Comparison of ENCODE assay signal across 9 mouse cellular contexts in genomic region chr19:4175368-4175947, GRCm38 (mm10). TPM values are rescaled to one million over a fixed set of nuclear protein-coding genes. Genes with fewer than 3 reads are reported as not detected.
DNase-seq lines count a peak whose midpoint lies in the region; ATAC-seq and TF ChIP-seq lines count a peak whose summit lies in the region.
"Had no signal": no experiment of that assay in that cellular context is flagged by ENCODE, and none has a peak within 500 bp of the region (broad histone marks: within the 10 kb centered on the region; RNA-seq: fewer than 3 reads in every experiment).

Gene Carns1, minus strand, starts transcription at chr19:4175479.

- H3K4me3 ChIP-seq in hindbrain, embryonic 16.5 days (ENCODE audit: low read length) = no peak within 1 kb of the TSS
- H3K4me3 ChIP-seq in midbrain, embryonic 12.5 days = peak within 1 kb of the TSS; percentile 2

- DNase-seq in frontal cortex, adult 2 months (ENCODE audit: extremely low spot score in 1 of 2, low spot score in 1 of 2) = no peak
- DNase-seq in frontal cortex, postnatal 14 days (ENCODE audit: low spot score in 2 of 2) = no peak
- DNase-seq in Patski (ENCODE audit: low read depth, low spot score) = no peak
- DNase-seq in gastrocnemius, postnatal 14 days = peak; percentile 65
- no peak for DNase-seq in right cerebral cortex, postnatal 14 days

- no peak for TF ChIP-seq CTCF in Patski (IDR thresholded peaks at IDR 0.05)

- peak within 1 kb of the TSS; percentile 35; the same call in 1 of the 2 replicates for H3K9ac ChIP-seq in hindbrain, embryonic 16.5 days (ENCODE audit: low read depth, low read length)
- peak within 1 kb of the TSS; percentile 37 for H3K9ac ChIP-seq in midbrain, embryonic 12.5 days (replicated peaks)

- H3K27me3 ChIP-seq in Patski = no peaks in the 10 kb centered on the region
- H3K27me3 ChIP-seq in hindbrain, embryonic 16.5 days (replicated peaks; ENCODE audit: control insufficient read depth, insufficient read depth, low read length) = no peaks in the 10 kb centered on the region
- H3K27me3 ChIP-seq in midbrain, embryonic 12.5 days = peaks cover 37% of the 10 kb centered on the region
- H3K27me3 ChIP-seq: CH12.LX had no signal

- WGBS in hindbrain, embryonic 16.5 days = 6% methylated on average over 11 of the region's 11 CpGs
- 4% methylated on average over 11 of the region's 11 CpGs for WGBS in midbrain, embryonic 12.5 days

- no peak within 1 kb of the TSS for H3K27ac ChIP-seq in hindbrain, embryonic 16.5 days (ENCODE audit: low read depth, low read length)
- peak within 1 kb of the TSS; percentile 46; the same call in 1 of the 2 replicates for H3K27ac ChIP-seq in midbrain, embryonic 12.5 days (replicated peaks)

- H3K4me1 ChIP-seq in hindbrain, embryonic 16.5 days (ENCODE audit: control insufficient read depth, insufficient read depth, low read depth, low read length) = peaks cover 6% of the 10 kb centered on the region
- peaks cover 13% of the 10 kb centered on the region for H3K4me1 ChIP-seq in midbrain, embryonic 12.5 days

- peak within 1 kb of the TSS; percentile 37 for H3K4me2 ChIP-seq in hindbrain, embryonic 16.5 days (ENCODE audit: low read length)
- H3K4me2 ChIP-seq in midbrain, embryonic 12.5 days (replicated peaks) = peak within 1 kb of the TSS; percentile 47

- intact Hi-C loops in gastrocnemius, postnatal 14 days (cut with DNase I; ENCODE audit: low total_unique reads) = no loop called here

- H3K36me3 ChIP-seq in hindbrain, embryonic 16.5 days (ENCODE audit: control insufficient read depth, insufficient read depth, low read length) = no peaks in the 10 kb centered on the region
- no peaks in the 10 kb centered on the region for H3K36me3 ChIP-seq in midbrain, embryonic 12.5 days

- POLR2A ChIA-PET in Patski (lab: Charles Lee) = interaction anchor here (1.4 kb wide), 1 partner anchor 10 kb away, joined by 3 read pairs; no protein-coding TSS in a partner anchor

- H3K9me3 ChIP-seq in hindbrain, embryonic 16.5 days (ENCODE audit: control insufficient read depth, low read length) = no peaks in the 10 kb centered on the region
- no peaks in the 10 kb centered on the region for H3K9me3 ChIP-seq in midbrain, embryonic 12.5 days

- CTCF ChIA-PET in Patski (lab: Charles Lee) = interaction anchor here (1.3 to 1.4 kb wide), 2 partner anchors 10 to 17 kb away, joined by 3 read pairs; no protein-coding TSS in a partner anchor

- in situ Hi-C loops in Patski (cut with MboI; ENCODE audit: low pct_unique_long_range_greater_than_20kb) = no loop called here

- ATAC-seq in Patski = no peak
- ATAC-seq in hindbrain, embryonic 16.5 days = no peak
- peak; percentile 52; the same call in 1 of the 2 replicates for ATAC-seq in midbrain, embryonic 12.5 days (ENCODE audit: low FRiP score, low read depth)
- no peak for ATAC-seq in erythroblast, adult 5-6 weeks (replicated peaks; ENCODE audit: low FRiP score, poor library complexity, severe bottlenecking)

RNA-seq across cellular contexts. Expression of gene Carns1, which starts in this region (rescaled TPM):
- 10.7 and 14.3 TPM in 2 replicates for polyA plus RNA-seq in frontal cortex, adult 2 months (2012; rRNA removed)
- 13.7 TPM for polyA plus RNA-seq in Patski (2021)
- 10 to 100 TPM; 23.4 to 27.5 TPM for total RNA-seq in gastrocnemius, postnatal 14 days (2021)
- polyA plus RNA-seq in hindbrain, embryonic 16.5 days (2015; fragmentation: Nextera tagmentation; extraction: Ambion mirVana) = 6.5 and 7.9 TPM in 2 replicates
- polyA plus RNA-seq in midbrain, embryonic 12.5 days (2016; fragmentation: Nextera tagmentation; extraction: Ambion mirVana) = 3.8 and 4.2 TPM in 2 replicates
- 0.84 and 6.5 TPM in 2 replicates for total RNA-seq in erythroblast, adult 5-6 weeks (2015; ENCODE audit: low replicate concordance)
- total RNA-seq in erythroblast, adult 5-6 weeks (2017; ENCODE audit: low replicate concordance) = 0.60 and 0.70 TPM in 2 replicates
